Mouse (Mus musculus) thymus, postnatal 25 days (tissue): Measurements from ENCODE around the gene Mrps23.

ENCODE experiments used
- DNase-seq: peaks from one replicate; pipeline ENCODE4 v3.0.0; 2022

The Mrps23 gene

DNA sequence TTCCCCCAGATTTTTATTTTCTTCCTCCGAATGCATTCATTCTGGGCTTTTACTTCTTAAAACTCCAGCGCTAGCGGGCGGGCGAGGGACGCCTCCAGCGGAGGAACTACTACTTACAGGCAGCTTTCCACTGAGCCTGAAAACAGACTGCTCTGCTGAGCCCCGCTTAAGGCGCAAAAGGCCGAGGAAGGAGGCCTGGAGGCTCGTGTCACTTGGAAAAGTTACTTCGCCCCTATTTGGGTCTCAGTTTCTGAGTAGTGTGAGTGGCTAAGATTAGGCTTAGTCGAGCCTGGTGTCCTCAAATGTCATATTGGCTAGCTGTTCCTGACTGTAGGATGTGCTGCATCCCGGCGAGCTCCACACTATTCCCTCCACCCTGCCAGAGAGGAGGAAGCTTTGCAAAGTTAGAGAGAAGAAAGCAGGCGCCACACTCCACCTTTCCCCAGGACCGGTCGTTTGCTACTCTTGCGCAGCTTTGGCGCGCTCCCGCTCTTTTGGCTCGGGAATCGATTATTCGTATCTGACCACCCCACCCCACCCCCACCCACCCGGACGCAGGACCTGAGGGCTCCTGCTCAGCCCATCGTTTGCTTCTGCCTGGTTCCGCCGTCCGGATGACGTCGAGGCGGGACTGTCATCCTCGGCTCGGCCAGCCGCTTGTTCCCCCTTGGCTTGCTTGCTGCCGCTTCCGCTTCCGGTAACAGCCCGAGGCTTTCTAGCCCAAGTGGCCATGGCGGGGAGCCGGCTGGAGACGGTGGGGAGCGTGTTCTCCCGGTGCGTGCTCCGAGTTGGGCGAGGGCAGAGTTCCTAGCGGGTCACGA, at the start of gene Mrps23:
TSS of gene Mrps23 (plus strand) at position 677 of the 821 bp plus-strand sequence.
- peak; percentile 89 for DNase-seq

DNA sequence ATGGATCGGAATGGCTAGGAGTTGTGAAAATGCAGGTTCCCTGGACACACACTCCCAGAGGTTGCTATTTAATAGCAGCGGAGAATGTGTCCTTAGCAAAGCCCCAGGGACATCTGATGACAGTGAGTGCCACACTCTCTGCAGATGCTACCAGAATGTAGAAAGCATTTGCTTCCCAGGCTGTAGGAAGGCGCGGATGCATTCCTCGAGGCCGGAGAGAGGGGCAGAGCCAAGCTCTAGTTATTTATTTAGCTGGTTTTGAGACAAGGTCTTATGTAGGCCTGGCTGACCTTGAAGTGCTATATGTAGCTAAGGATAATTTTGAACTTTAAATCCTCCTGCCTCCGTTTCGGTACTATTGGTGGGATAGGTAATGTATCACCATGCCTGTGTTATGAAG, 49.7 kb upstream of the Mrps23 start:
- DNase-seq: no peak

- no peak for DNase-seq
Measured at GRCm38 (mm10) chr11:88155451-88155850, 48.7 kb upstream of the Mrps23 start.

DNA sequence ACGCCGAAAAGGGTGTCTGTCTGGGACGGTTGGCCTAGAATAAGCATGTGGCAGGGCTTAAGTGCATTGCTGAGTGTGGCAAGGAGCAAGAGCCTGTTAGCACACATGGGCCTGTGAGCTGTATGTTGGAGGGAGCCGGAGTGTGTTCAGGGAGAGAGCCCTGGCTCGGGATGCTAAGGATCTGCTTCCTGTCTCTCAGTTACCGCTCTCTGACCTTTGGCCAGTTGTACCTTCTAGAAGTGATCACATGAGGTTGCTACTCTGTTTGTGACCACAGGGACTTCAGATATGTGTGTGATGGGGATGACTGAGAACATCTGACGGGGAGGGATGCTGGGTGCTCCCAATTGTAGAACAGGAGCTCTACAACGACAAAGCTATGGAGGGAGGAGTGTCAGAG, 48.2 kb upstream of the Mrps23 start:
- DNase-seq: no peak

- no peak for DNase-seq
Measured at GRCm38 (mm10) chr11:88156403-88156802, 47.8 kb upstream of the Mrps23 start.

GRCm38 (mm10) chr11:88158842-88159246, 45.3 kb upstream of the Mrps23 start:
- no peak for DNase-seq

DNA sequence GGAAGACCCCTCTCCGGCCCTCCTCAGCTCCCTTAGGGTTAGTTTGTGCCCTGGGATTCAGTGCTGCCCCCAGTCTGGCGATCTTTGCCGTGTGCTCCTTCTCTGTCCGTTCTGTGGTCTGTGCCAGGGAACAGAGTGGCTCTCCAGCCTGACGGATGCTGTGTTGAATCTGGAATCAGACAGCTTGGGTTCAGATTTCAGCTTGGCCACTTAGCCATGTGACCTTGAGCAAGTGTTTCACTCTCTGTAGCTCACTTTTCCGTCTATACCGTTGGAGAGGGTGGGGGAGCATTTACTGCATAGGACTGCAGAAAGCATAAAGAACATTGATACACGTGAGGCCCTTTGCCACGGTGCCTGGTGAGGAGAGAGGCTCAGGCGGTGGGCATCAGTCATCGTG, 44.8 kb upstream of the Mrps23 start:
- DNase-seq: no peak

DNA sequence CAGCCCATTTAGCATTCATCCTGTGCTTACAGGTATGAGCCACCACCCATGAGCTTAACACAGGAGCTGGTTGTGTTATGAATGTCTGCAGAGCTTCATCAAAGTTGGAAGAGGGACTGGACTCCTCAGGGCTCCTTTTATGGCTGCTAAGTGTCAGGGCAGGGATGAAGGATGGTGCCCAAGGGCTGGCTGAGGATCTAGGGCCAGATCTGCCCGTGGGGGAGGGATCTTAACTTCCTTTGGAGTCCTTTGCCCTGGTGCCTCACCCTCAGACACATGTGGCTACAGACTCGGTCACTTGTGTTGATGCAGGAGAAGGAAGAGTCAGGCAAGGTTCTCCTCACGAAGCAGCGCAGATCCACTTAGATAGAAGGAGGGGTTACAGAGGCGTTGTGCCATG, 43.9 kb upstream of the Mrps23 start:
- DNase-seq: no peak

- no peak for DNase-seq
Measured at GRCm38 (mm10) chr11:88161051-88161581, 43.1 kb upstream of the Mrps23 start.

DNA sequence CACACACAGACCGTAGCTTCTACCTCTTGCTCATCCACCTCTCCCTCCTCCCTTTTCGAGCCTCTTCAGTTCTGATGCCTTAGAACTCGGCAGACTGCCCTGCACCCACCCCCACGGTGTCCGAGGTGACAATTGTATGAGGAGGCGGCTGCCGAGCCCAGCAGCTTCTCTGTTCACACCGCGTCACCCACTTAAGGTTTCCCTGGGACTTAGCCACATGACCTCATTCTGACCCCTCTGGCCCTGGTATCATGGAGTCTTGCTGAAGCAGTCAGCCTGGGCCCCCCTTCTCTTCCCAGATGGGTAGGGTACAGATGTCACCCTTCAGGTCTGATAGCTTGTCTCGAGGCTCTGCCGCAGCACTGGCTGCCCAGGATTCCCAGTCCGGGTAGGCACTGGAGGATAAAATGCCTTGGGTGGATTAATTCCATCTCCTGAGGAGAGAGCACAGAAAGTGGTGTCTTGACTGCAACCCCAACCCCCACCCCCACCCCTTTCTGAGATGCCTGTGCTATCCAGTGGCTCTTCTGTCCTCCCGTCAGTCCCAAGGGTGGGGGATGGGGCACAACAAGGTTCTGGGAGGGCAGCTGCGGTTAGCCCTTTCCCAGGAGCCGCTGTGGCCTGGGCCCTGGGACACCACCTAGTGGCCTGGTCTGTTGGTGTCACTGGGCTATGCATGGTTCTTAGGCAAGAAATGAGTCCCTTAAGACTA, 42.4 kb upstream of the Mrps23 start:
- peak; percentile 74 for DNase-seq

DNA sequence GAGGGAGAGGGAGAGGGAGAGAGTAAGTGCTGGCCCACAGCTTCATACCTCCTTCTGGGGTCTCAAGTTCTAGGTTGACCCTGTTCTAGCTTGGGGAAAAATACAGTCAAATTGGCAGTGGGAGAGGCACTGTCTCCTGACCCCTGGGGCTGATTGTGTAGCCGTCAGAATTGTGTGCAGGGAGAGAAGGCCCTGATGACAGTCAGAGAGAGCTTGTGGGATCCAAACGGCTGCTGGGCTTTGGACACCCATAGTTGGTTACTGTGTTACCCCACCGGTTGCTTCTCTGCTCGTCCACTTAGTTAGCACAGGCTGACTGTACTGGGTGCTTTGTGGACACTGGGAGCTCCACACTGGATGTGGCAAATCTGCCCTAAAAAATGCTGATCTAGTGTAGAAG, 41.4 kb upstream of the Mrps23 start:
- DNase-seq: no peak

GRCm38 (mm10) chr11:88164213-88164723, 39.9 kb upstream of the Mrps23 start:
- DNase-seq: peak; percentile 25

GRCm38 (mm10) chr11:88164801-88165377, 39.3 kb upstream of the Mrps23 start:
- no peak for DNase-seq

DNA sequence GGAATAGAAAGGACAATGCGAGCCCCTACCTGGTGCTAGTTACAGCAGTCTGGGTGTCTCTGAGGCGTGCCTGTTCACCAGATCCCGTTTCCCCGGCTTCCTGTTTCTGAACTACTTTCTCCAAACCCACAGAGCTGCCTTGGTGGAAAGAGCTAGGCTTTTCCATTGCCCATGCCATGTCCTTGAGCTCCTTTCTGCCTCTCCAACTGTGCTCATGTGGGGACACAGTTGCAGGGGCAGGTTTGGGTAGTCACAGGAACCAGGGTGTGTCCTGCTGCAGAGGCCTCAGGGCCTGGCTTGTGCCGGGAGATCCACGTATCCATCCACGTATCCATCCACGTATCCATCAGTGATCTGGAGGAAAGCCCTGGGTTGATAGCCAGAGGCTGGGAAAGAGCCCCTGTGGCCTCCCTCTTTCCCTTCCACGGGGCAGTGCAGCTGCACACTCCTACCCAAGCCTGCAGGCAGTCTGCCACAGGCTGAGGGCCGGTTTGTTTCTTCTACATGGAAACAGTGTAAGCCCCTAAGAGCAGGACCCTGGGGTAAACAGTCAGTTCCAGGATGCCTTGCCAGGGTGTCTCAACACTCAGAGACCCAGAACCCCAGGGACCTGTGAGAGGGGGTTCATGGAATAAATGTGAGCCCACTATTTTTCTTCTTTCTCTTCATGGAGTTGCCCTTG, 38.4 kb upstream of the Mrps23 start:
- DNase-seq: no peak

DNA sequence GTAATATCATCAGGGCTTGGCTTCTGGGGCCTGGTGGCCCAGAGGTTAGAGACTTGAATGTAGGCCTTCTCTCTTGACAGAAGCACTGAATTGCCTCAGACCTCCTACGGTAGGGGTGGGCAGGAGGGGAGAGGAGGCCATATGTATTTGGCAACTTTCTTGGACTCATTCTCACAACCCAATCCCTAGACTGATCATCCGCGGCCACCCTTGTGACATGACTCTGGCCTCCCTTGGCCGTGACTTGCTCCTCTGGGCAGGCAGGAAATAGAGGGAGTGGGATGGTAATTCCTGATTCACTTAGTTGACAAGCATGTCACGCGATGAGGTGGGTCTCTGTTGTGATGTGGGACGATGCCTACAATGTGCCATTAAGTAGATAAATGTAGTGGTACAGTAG, 37.7 kb upstream of the Mrps23 start:
- no peak for DNase-seq

DNA sequence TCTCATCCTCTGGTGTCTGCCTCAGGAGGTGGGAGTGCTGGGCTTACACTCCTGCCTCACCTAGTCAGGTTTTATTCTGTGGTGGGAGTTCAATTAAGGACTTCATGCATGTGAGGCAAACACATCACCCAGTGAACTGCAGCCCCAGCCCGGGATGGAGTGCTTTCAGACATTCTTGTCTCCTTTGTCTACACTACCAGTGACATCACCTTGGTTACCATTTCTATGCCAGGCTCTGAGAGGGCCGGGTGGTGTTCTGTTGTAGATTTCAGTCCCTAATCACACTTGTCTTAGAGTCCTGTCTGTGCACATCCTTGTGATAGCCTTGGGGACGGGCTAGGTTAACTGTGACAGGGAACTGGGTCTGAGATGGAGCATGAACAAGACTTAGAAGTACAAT, 35.6 kb upstream of the Mrps23 start:
- DNase-seq: no peak

GRCm38 (mm10) chr11:88169531-88170040, 34.6 kb upstream of the Mrps23 start:
- no peak for DNase-seq

DNA sequence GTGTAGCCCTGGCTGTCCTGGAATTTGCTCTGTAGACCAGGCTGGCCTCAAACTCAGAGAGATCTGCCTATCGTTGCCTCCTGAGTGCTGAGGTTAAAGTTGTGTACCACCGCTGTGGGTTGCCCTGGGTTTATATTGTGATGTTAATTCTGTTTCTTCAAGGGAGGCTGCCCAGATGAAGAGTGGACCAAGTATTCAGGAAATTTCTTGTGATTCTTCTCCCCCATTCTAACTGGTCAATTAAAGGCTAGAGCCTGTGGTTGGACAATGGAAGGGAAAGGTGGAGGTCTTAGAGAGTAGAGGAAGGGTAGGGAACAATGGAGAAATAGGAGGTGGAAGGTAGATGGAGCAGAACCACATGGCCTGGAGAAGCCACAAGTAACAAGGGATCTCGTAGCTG, 33.6 kb upstream of the Mrps23 start:
- DNase-seq: no peak

DNA sequence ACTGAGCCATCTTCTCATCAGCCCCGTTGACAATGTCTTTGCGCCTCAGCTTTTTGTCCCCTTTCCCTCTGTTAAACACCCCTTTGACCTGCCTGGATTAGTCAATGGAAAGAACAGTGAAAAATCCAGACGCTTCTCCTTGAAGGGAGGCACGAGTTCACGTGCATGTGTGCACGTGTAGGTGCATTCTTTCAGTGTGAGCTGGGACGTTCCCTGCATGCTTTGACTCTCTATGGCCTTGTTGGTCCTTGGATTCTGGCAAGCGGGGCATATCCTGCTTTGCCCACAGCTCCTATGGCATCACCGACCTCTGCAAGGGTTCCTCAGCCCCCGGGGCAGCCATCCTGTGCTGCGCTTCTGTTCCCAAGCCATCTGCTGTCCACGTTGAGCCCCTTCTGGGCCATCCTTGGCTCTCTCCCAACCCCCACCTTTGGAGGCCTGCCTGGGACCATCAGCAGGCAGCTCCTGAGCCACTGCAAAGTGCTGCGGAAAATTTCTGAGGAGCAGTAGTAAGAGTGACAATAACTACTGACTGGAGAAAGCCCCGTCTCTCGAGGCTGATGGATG, 32.2 kb upstream of the Mrps23 start:
- DNase-seq: no peak

GRCm38 (mm10) chr11:88172601-88173325, 31.4 kb upstream of the Mrps23 start:
- DNase-seq: no peak

- DNase-seq: no peak
Measured at GRCm38 (mm10) chr11:88173386-88174025, 30.7 kb upstream of the Mrps23 start.
